Mouse (Mus musculus): ENCODE results near the gene Ankrd44. TPM values are rescaled to one million over a fixed set of nuclear protein-coding genes. Genes with fewer than 3 reads are reported as not detected.
A peak's percentile ranks its signal among the peaks of the same experiment; 100 is the strongest.

Ankrd44 gene
- total and polyA plus RNA-seq, 3 experiments, result 12.7 to 23.0 (median 19.8) TPM

- Histone ChIP-seq H3K27me3 (replicated peaks) (no peaks in the 10 kb centered on the region), H3K27ac (ENCODE audit: insufficient read depth, low read depth) (no peak overlapping the region), H3K4me1 (ENCODE audit: control insufficient read depth in 1 of 2, insufficient read depth in 2 of 2) (peaks cover 7 to 25% of the 10 kb centered on the region in 2 experiments), H3K4me3 (replicated peaks in 1 of 3; ENCODE audit: low read depth in 2 of 3, low read length in 2 of 3, poor library complexity in 1 of 3) (no peak overlapping the region), H3K9ac (ENCODE audit: insufficient read depth, low read depth) (no peak overlapping the region), H3K4me2 (ENCODE audit: insufficient read depth, low read depth, poor library complexity, severe bottlenecking) (no peak overlapping the region), H3K9me3 (replicated peaks; ENCODE audit: low read length) (no peaks in the 10 kb centered on the region), H3K79me2 (replicated peaks; ENCODE audit: control insufficient read depth, extremely low read depth, insufficient read depth, poor library complexity, severe bottlenecking) (no peaks in the 10 kb centered on the region), H3K36me3 (replicated peaks in 1 of 2; ENCODE audit: control insufficient read depth in 1 of 2, insufficient read depth in 1 of 2, low read length in 1 of 2) (no peaks in the 10 kb centered on the region)
- in situ Hi-C loops (cut with MboI; ENCODE audit: low pct_ligation_motif_present, low pct_unique_long_range_greater_than_20kb, low sequenced_read_pairs), result no loop called here
- dilution Hi-C loops (cut with MboI; ENCODE audit: extremely low pct_ligation_motif_present, extremely low pct_unique_long_range_greater_than_20kb, low sequenced_read_pairs), result no loop called here
- TF ChIP-seq ELF1 (IDR thresholded peaks at IDR 0.05; ENCODE audit: low read depth, low read length) (no peak), SIN3A (IDR thresholded peaks at IDR 0.05; ENCODE audit: low read length) (no peak), ZKSCAN1 (IDR thresholded peaks at IDR 0.05; ENCODE audit: borderline replicate concordance, low read depth, low read length) (no peak), NRF1 (IDR thresholded peaks at IDR 0.05; ENCODE audit: low read depth, low read length) (no peak), UBTF (IDR thresholded peaks at IDR 0.05; ENCODE audit: low read depth, low read length) (no peak), ZMIZ1 (IDR thresholded peaks at IDR 0.05; ENCODE audit: low read depth, low read length) (no peak), CHD2 (IDR thresholded peaks at IDR 0.05; ENCODE audit: low read length) (no peak), TCF12 (IDR thresholded peaks at IDR 0.05; ENCODE audit: low read depth, low read length) (no peak)
- DNase-seq (ENCODE audit: extremely low read depth), result no peak
Observed at GRCm38 (mm10) chr1:54931231-54931630, 5.0 kb upstream of the Ankrd44 start.

- no peak overlapping the region for H3K4me3 ChIP-seq (replicated peaks in 1 of 3; ENCODE audit: low read depth in 2 of 3, low read length in 2 of 3, poor library complexity in 1 of 3)
- H3K4me2 ChIP-seq (ENCODE audit: insufficient read depth, low read depth, poor library complexity, severe bottlenecking), result no peak overlapping the region
- H3K27me3 ChIP-seq (replicated peaks), result no peaks in the 10 kb centered on the region
- in situ Hi-C loops (cut with MboI; ENCODE audit: low pct_ligation_motif_present, low pct_unique_long_range_greater_than_20kb, low sequenced_read_pairs), result no loop called here
- peaks cover 7 to 24% of the 10 kb centered on the region in 2 experiments for H3K4me1 ChIP-seq (ENCODE audit: control insufficient read depth in 1 of 2, insufficient read depth in 2 of 2)
- no peaks in the 10 kb centered on the region for H3K9me3 ChIP-seq (replicated peaks; ENCODE audit: low read length)
- H3K79me2 ChIP-seq (replicated peaks; ENCODE audit: control insufficient read depth, extremely low read depth, insufficient read depth, poor library complexity, severe bottlenecking), result 0 out of 2 replicates have a peak, but pooled peaks cover under 1% of the 10 kb centered on the region
- dilution Hi-C loops (cut with MboI; ENCODE audit: extremely low pct_ligation_motif_present, extremely low pct_unique_long_range_greater_than_20kb, low sequenced_read_pairs), result no loop called here
- no peak for TF ChIP-seq MYC (IDR thresholded peaks at IDR 0.05; ENCODE audit: low read depth, low read length)
- TF ChIP-seq POLR2A (IDR thresholded peaks at IDR 0.05; ENCODE audit: low read depth, low read length), result no peak
- TF ChIP-seq PAX5 (IDR thresholded peaks at IDR 0.05; ENCODE audit: low read length), result no peak
- H3K27ac ChIP-seq (ENCODE audit: insufficient read depth, low read depth), result no peak overlapping the region
- no peaks in the 10 kb centered on the region for H3K36me3 ChIP-seq (replicated peaks in 1 of 2; ENCODE audit: control insufficient read depth in 1 of 2, insufficient read depth in 1 of 2, low read length in 1 of 2)
- H3K9ac ChIP-seq (ENCODE audit: insufficient read depth, low read depth), result no peak overlapping the region
- DNase-seq (ENCODE audit: extremely low read depth), result no peak
Observed at GRCm38 (mm10) chr1:54930670-54931200, 4.5 kb upstream of the Ankrd44 start.

GRCm38 (mm10) chr1:54925451-54925934, 694 bp downstream of the Ankrd44 start:
- Histone ChIP-seq H3K4me2 (ENCODE audit: insufficient read depth, low read depth, poor library complexity, severe bottlenecking) (peak overlapping the region; percentile 78), H3K36me3 (replicated peaks in 1 of 2; ENCODE audit: control insufficient read depth in 1 of 2, insufficient read depth in 1 of 2, low read length in 1 of 2) (no peaks in the 10 kb centered on the region), H3K79me2 (replicated peaks; ENCODE audit: control insufficient read depth, extremely low read depth, insufficient read depth, poor library complexity, severe bottlenecking) (peaks cover 21% of the 10 kb centered on the region), H3K9me3 (replicated peaks; ENCODE audit: low read length) (no peaks in the 10 kb centered on the region), H3K27ac (ENCODE audit: insufficient read depth, low read depth) (peak overlapping the region; percentile 38; the same call in 1 of the 2 replicates), H3K4me3 (replicated peaks in 1 of 3; ENCODE audit: low read depth in 2 of 3, low read length in 2 of 3, poor library complexity in 1 of 3) (peak overlapping the region; percentile 68 to 100 (median 95)), H3K4me1 (ENCODE audit: control insufficient read depth in 1 of 2, insufficient read depth in 2 of 2) (peaks cover 8 to 43% of the 10 kb centered on the region in 2 experiments), H3K9ac (ENCODE audit: insufficient read depth, low read depth) (peak overlapping the region; percentile 95), H3K27me3 (replicated peaks) (no peaks in the 10 kb centered on the region)
- in situ Hi-C loops (cut with MboI; ENCODE audit: low pct_ligation_motif_present, low pct_unique_long_range_greater_than_20kb, low sequenced_read_pairs), result loop anchor here (5.0 to 10.0 kb wide), 3 partner anchors 93 to 261 kb away; no protein-coding TSS in a partner anchor
- no peak for DNase-seq (ENCODE audit: extremely low read depth)
- dilution Hi-C loops (cut with MboI; ENCODE audit: extremely low pct_ligation_motif_present, extremely low pct_unique_long_range_greater_than_20kb, low sequenced_read_pairs), result no loop called here
- TF ChIP-seq MAX (IDR thresholded peaks at IDR 0.05; ENCODE audit: low read length), result no peak
- TF ChIP-seq JUN (IDR thresholded peaks at IDR 0.05; ENCODE audit: insufficient read depth, low read depth, low read length), result no peak
- no peak for TF ChIP-seq E2F4 (IDR thresholded peaks at IDR 0.05; ENCODE audit: insufficient replicate concordance, low read depth, low read length)

All from CH12.LX (cell line).